Mouse (Mus musculus): ENCODE results near the gene Smco4. TPM values are rescaled to one million over a fixed set of nuclear protein-coding genes. Genes with fewer than 3 reads are reported as not detected.

Smco4 gene
- 13.6 TPM for polyA plus RNA-seq (2017; shearing (Covaris generic))

GRCm38 (mm10) chr9:15493235-15493924, at the start of gene Smco4:
Gene Smco4, plus strand, starts transcription at chr9:15493432.

Other genes with a start within 250 kb of the Smco4 start
- 51.6 TPM for gene Med17, start 213.5 kb upstream of the Smco4 start, polyA plus RNA-seq (2017; shearing (Covaris generic))
- 144 TPM for gene Taf1d, start 187.2 kb upstream of the Smco4 start, polyA plus RNA-seq (2017; shearing (Covaris generic))
- 1.5 TPM for gene 4931406C07Rik, start 187.0 kb upstream of the Smco4 start, polyA plus RNA-seq (2017; shearing (Covaris generic))
- 19.2 TPM for gene Cep295, start 135.6 kb upstream of the Smco4 start, polyA plus RNA-seq (2017; shearing (Covaris generic))
- gene Deup1, start 134.5 kb downstream of the Smco4 start, polyA plus RNA-seq (2017; shearing (Covaris generic)) = not detected
- gene Slc36a4, start 216.3 kb downstream of the Smco4 start, polyA plus RNA-seq (2017; shearing (Covaris generic)) = 6.1 TPM